Mouse (Mus musculus) monocyte, adult 59 days (primary cell): ENCODE data around the gene G430095P16Rik. TPM values are rescaled to one million over a fixed set of nuclear protein-coding genes. Genes with fewer than 3 reads are reported as not detected.

Experiments
- total RNA-seq, 2 experiments: library from RNA; stranded (reverse); gene quantifications; one replicate each; pipeline ENCODE4 v1.2.4; 2023

G430095P16Rik gene
- 10 to 100 TPM; 16.5 to 21.5 TPM for total RNA-seq

GRCm38 (mm10) chr8:84722850-84723570 is at the start of gene G430095P16Rik:
TSS of gene G430095P16Rik (plus strand) at chr8:84723007.

GRCm38 (mm10) chr8:84686191-84687002 is 36.4 kb upstream of the G430095P16Rik start, which contains the start of gene Trmt1:
TSS of gene Trmt1 (plus strand) at chr8:84686307.

GRCm38 (mm10) chr8:84687705-84688100 is 35.1 kb upstream of the G430095P16Rik start, which contains the start of gene Nacc1:
TSS of gene Nacc1 (minus strand) at chr8:84687862.

GRCm38 (mm10) chr8:84700941-84701911 is 21.6 kb upstream of the G430095P16Rik start, which contains the start of gene Lyl1:
TSS of gene Lyl1 (plus strand) at chr8:84701457.

Other genes starting within 250 kb of the G430095P16Rik start
- 100 to 1,000 TPM; 572 to 666 TPM for gene Ier2, start 60.2 kb upstream of the G430095P16Rik start, total RNA-seq
- gene Trmt1, start 36.7 kb upstream of the G430095P16Rik start, total RNA-seq: 10 to 100 TPM; 60.9 to 69.0 TPM
- 10 to 100 TPM; 41.9 to 47.7 TPM for gene Nacc1, start 35.1 kb upstream of the G430095P16Rik start, total RNA-seq
- gene Lyl1, start 21.6 kb upstream of the G430095P16Rik start, total RNA-seq: 100 to 1,000 TPM; 186 to 189 TPM
- 10 to 100 TPM; 63.7 to 72.8 TPM for gene Nfix, start 77.3 kb downstream of the G430095P16Rik start, total RNA-seq
- 1 to 10 TPM; 2.0 to 3.1 TPM for gene Dand5, start 99.8 kb downstream of the G430095P16Rik start, total RNA-seq
- 10 to 100 TPM in 1 of 2 experiments, 1 to 10 TPM in 1; 8.9 to 10.1 TPM for gene Gadd45gip1, start 108.5 kb downstream of the G430095P16Rik start, total RNA-seq
- 10 to 100 TPM; 52.4 to 52.7 TPM for gene Rad23a, start 117.7 kb downstream of the G430095P16Rik start, total RNA-seq
- gene Calr, start 123.9 kb downstream of the G430095P16Rik start, total RNA-seq: 100 to 1,000 TPM; 632 to 634 TPM
- gene Farsa, start 134.0 kb downstream of the G430095P16Rik start, total RNA-seq: 10 to 100 TPM; 43.6 to 47.8 TPM
- 1 to 10 TPM; 4.1 to 5.1 TPM for gene Syce2, start 149.1 kb downstream of the G430095P16Rik start, total RNA-seq
- 1 to 10 TPM; 7.1 to 9.3 TPM for gene Gcdh, start 170.9 kb downstream of the G430095P16Rik start, total RNA-seq
- gene Klf1, start 178.9 kb downstream of the G430095P16Rik start, total RNA-seq: not detected
- gene Dnase2a, start 185.6 kb downstream of the G430095P16Rik start, total RNA-seq: 10 to 100 TPM; 61.0 to 66.0 TPM
- under 1 TPM; 0.29 to 0.33 TPM for gene Mast1, start 214.4 kb downstream of the G430095P16Rik start, total RNA-seq
- gene Rtbdn, start 224.0 kb downstream of the G430095P16Rik start, total RNA-seq: not detected
- gene Gm49661, start 246.4 kb downstream of the G430095P16Rik start, total RNA-seq: not detected
- gene Prdx2, start 246.6 kb downstream of the G430095P16Rik start, total RNA-seq: 100 to 1,000 TPM; 104 to 107 TPM
- gene Rnaseh2a, start 246.8 kb downstream of the G430095P16Rik start, total RNA-seq: 10 to 100 TPM; 28.9 to 32.3 TPM